Mouse (Mus musculus) erythroid progenitor cell, adult 5-6 weeks (primary cell): ENCODE measurements around the gene Tgfb1. TPM values are rescaled to one million over a fixed set of nuclear protein-coding genes. Genes with fewer than 3 reads are reported as not detected.

Source experiments
- ATAC-seq: replicated peaks from 2 replicates; pipeline ENCODE4 v1.8.0; 2016; ENCODE audit warnings: moderate number of reproducible peaks, mild to moderate bottlenecking, moderate TSS enrichment, inconsistent platforms; ENCODE audit not compliant: poor library complexity, low FRiP score, severe bottlenecking
- total RNA-seq, 2 experiments: library from RNA; stranded (forward) in 1 of 2; stranded (reverse) in 1 of 2; fragments of 150-400 nt in 1 of 2; fragments of 186-747, 209-891 nt in 1 of 2; gene quantifications; 2 replicates each; pipeline versions ENCODE4 v1.2.3 to v1.2.4; 2015 to 2017; ENCODE audit warnings: low replicate concordance in 2 of 2

Tgfb1 gene
- total RNA-seq, 2 experiments from 2014 or later: 15.0 to 95.2 TPM

GRCm38 (mm10) chr7:25727800-25728199, 41.0 kb downstream of the Tgfb1 start:
- no peak for ATAC-seq

GRCm38 (mm10) chr7:25729396-25729795, 42.6 kb downstream of the Tgfb1 start:
- ATAC-seq: no peak

GRCm38 (mm10) chr7:25729862-25730261, 43.1 kb downstream of the Tgfb1 start:
- no peak for ATAC-seq

- no peak for ATAC-seq
These were observed 44.7 kb downstream of the Tgfb1 start for GRCm38 (mm10) chr7:25731294-25732055.

GRCm38 (mm10) chr7:25734991-25735390, 48.2 kb downstream of the Tgfb1 start:
- no peak for ATAC-seq

GRCm38 (mm10) chr7:25736920-25737319, 50.1 kb downstream of the Tgfb1 start:
- ATAC-seq: no peak

GRCm38 (mm10) chr7:25738277-25738676, 51.5 kb downstream of the Tgfb1 start:
- no peak for ATAC-seq

GRCm38 (mm10) chr7:25746844-25747243, 60.0 kb downstream of the Tgfb1 start:
- no peak for ATAC-seq

GRCm38 (mm10) chr7:25753076-25753475, 66.3 kb downstream of the Tgfb1 start:
- ATAC-seq: no peak

GRCm38 (mm10) chr7:25753643-25754438, 67.0 kb downstream of the Tgfb1 start:
- ATAC-seq: no peak

- ATAC-seq: no peak
These were observed 67.6 kb downstream of the Tgfb1 start for GRCm38 (mm10) chr7:25754439-25754737.

Other genes starting within 250 kb of the Tgfb1 start
- 52.0 and 58.4 TPM in 2 replicates for gene Ceacam1, start 209.4 kb upstream of the Tgfb1 start, total RNA-seq (2015; ENCODE audit: low replicate concordance)
- 9.5 and 13.3 TPM in 2 replicates for gene Ceacam1, start 209.4 kb upstream of the Tgfb1 start, total RNA-seq (2017; ENCODE audit: low replicate concordance)
- not detected in 2 replicates for gene Ceacam2, start 147.1 kb upstream of the Tgfb1 start, total RNA-seq (2015; ENCODE audit: low replicate concordance)
- gene Ceacam2, start 147.1 kb upstream of the Tgfb1 start, total RNA-seq (2017; ENCODE audit: low replicate concordance): not detected in 2 replicates
- gene Erich4, start 71.1 kb upstream of the Tgfb1 start, total RNA-seq (2015; ENCODE audit: low replicate concordance): not detected in 2 replicates
- not detected in 2 replicates for gene Erich4, start 71.1 kb upstream of the Tgfb1 start, total RNA-seq (2017; ENCODE audit: low replicate concordance)
- 3.4 and 7.9 TPM in 2 replicates for gene Dmac2, start 67.6 kb upstream of the Tgfb1 start, total RNA-seq (2015; ENCODE audit: low replicate concordance)
- 3.0 and 8.5 TPM in 2 replicates for gene Dmac2, start 67.6 kb upstream of the Tgfb1 start, total RNA-seq (2017; ENCODE audit: low replicate concordance)
- 2.5 and 3.8 TPM in 2 replicates for gene B3gnt8, start 60.3 kb upstream of the Tgfb1 start, total RNA-seq (2015; ENCODE audit: low replicate concordance)
- gene B3gnt8, start 60.3 kb upstream of the Tgfb1 start, total RNA-seq (2017; ENCODE audit: low replicate concordance): 1.7 and 2.4 TPM in 2 replicates
- gene Bckdha, start 28.0 kb upstream of the Tgfb1 start, total RNA-seq (2015; ENCODE audit: low replicate concordance): 6.7 and 10.5 TPM in 2 replicates
- 3.2 and 11.4 TPM in 2 replicates for gene Bckdha, start 28.0 kb upstream of the Tgfb1 start, total RNA-seq (2017; ENCODE audit: low replicate concordance)
- 16.2 and 23.1 TPM in 2 replicates for gene Exosc5, start 27.8 kb upstream of the Tgfb1 start, total RNA-seq (2015; ENCODE audit: low replicate concordance)
- 4.9 and 11.7 TPM in 2 replicates for gene Exosc5, start 27.8 kb upstream of the Tgfb1 start, total RNA-seq (2017; ENCODE audit: low replicate concordance)
- gene Tmem91, start 11.8 kb upstream of the Tgfb1 start, total RNA-seq (2015; ENCODE audit: low replicate concordance): not detected in 2 replicates
- gene Tmem91, start 11.8 kb upstream of the Tgfb1 start, total RNA-seq (2017; ENCODE audit: low replicate concordance): 4.2 TPM in 1 of 2 replicates, not detected in the other
- gene B9d2, start 6.2 kb upstream of the Tgfb1 start, total RNA-seq (2015; ENCODE audit: low replicate concordance): 8.4 and 8.6 TPM in 2 replicates
- 2.1 and 10.1 TPM in 2 replicates for gene B9d2, start 6.2 kb upstream of the Tgfb1 start, total RNA-seq (2017; ENCODE audit: low replicate concordance)
- 28.1 and 29.9 TPM in 2 replicates for gene Ccdc97, start 32.1 kb downstream of the Tgfb1 start, total RNA-seq (2015; ENCODE audit: low replicate concordance)
- 13.9 and 34.8 TPM in 2 replicates for gene Ccdc97, start 32.1 kb downstream of the Tgfb1 start, total RNA-seq (2017; ENCODE audit: low replicate concordance)
- 186 and 195 TPM in 2 replicates for gene Hnrnpul1, start 67.8 kb downstream of the Tgfb1 start, total RNA-seq (2015; ENCODE audit: low replicate concordance)
- 179 and 256 TPM in 2 replicates for gene Hnrnpul1, start 67.8 kb downstream of the Tgfb1 start, total RNA-seq (2017; ENCODE audit: low replicate concordance)
- gene Axl, start 101.7 kb downstream of the Tgfb1 start, total RNA-seq (2015; ENCODE audit: low replicate concordance): 51.9 and 61.6 TPM in 2 replicates
- 27.2 and 58.7 TPM in 2 replicates for gene Axl, start 101.7 kb downstream of the Tgfb1 start, total RNA-seq (2017; ENCODE audit: low replicate concordance)
- not detected in 2 replicates for gene Cyp2s1, start 129.9 kb downstream of the Tgfb1 start, total RNA-seq (2015; ENCODE audit: low replicate concordance)
- not detected in 2 replicates for gene Cyp2s1, start 129.9 kb downstream of the Tgfb1 start, total RNA-seq (2017; ENCODE audit: low replicate concordance)
- gene Cyp2b10, start 210.6 kb downstream of the Tgfb1 start, total RNA-seq (2015; ENCODE audit: low replicate concordance): not detected in 2 replicates
- not detected in 2 replicates for gene Cyp2b10, start 210.6 kb downstream of the Tgfb1 start, total RNA-seq (2017; ENCODE audit: low replicate concordance)